Mouse (Mus musculus) E14TG2a.4 (cell line): ENCODE measurements at regions not wholly inside any gene's neighbourhood (a gene's known extent, or its start where the extent isn't known, plus 50 kb on each side); places are given as distances from the start of the nearest gene placed in this dataset.

Experiments
- CTCF ChIP-seq: conservative IDR thresholded peaks from 2 replicates; pipeline ENCODE4 v1.5.1; 2014; ENCODE audit warnings: low read length
- NANOG ChIP-seq: IDR thresholded peaks from 2 replicates; pipeline ENCODE4 v1.6.1; 2014; ENCODE audit warnings: borderline replicate concordance, low read length, mixed read lengths
- POU5F1 ChIP-seq: IDR thresholded peaks from 2 replicates; pipeline ENCODE4 v1.6.1; 2014; ENCODE audit warnings: low read length, borderline replicate concordance

- TF ChIP-seq CTCF: no peak
- TF ChIP-seq NANOG: no peak
- TF ChIP-seq POU5F1: no peak
These were observed 400.0 kb upstream of the Atp11b start for GRCm38 (mm10) chr3:35353920-35354319.
